Mouse (Mus musculus): ENCODE measurements around the gene Clp1. TPM values are rescaled to one million over a fixed set of nuclear protein-coding genes. Genes with fewer than 3 reads are reported as not detected.

The Clp1 gene
- polyA plus RNA-seq, 1 experiment from 2014 or later, result 18.7 TPM

DNA sequence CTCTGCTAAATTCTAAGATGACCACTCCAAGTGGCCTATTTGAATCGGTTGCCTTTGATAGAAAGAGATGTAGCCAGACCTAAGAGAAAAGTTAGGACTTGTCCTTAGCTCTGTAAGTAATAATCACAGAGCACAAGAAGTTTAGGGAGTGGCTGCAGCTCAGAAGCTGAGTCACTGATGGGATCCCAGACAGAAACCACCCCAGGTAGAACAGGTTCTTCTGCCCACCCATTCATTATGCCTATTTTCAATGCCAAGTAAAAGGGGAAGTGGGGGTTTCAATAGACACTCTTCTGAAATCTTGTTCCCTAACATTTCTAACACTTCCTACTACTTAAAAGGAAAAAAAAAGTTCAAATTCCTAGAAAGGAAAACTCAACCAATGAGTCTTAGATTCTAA lies 21.9 kb downstream of the Clp1 start:
- Histone ChIP-seq H3K36me3 (ENCODE audit: control insufficient read depth, insufficient read depth, low read length) (peaks cover 11% of the 10 kb centered on the region), H3K4me3 (ENCODE audit: low read length) (no peak overlapping the region), H3K9me3 (ENCODE audit: control insufficient read depth, low read length) (no peaks in the 10 kb centered on the region), H3K4me2 (ENCODE audit: low read length) (no peak overlapping the region), H3K9ac (ENCODE audit: low read depth, low read length) (no peak overlapping the region), H3K4me1 (ENCODE audit: control insufficient read depth, insufficient read depth, low read depth, low read length) (peaks cover 3% of the 10 kb centered on the region; the same call in 1 of the 2 replicates), H3K27me3 (replicated peaks; ENCODE audit: control insufficient read depth, insufficient read depth, low read length) (no peaks in the 10 kb centered on the region), H3K27ac (ENCODE audit: low read depth, low read length) (no peak overlapping the region)
- 100% methylated on average over 1 of the region's 1 CpGs for WGBS
- no peak for ATAC-seq

DNA sequence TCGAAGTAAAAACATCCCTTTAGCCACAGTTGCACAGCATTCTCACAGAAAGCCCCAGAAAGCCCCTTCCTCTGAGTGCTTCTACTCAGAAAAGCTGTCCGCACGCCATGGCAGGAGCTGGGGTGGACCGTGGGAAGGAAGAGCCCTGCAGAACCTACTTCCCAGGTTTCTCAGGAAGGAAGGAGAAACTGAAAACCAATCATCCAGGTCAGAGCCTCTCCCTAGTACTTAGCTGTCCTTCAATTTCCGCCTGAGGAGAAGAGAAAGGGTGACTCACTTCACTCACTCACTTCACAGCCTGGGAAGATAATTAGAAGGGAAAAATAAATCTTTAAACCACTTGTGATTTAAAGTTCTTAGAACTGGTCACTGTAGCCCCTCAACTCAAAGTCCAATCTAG lies 22.8 kb downstream of the Clp1 start:
- Histone ChIP-seq H3K4me1 (ENCODE audit: control insufficient read depth, insufficient read depth, low read depth, low read length) (peaks cover 3% of the 10 kb centered on the region; the same call in 1 of the 2 replicates), H3K4me2 (ENCODE audit: low read length) (no peak overlapping the region), H3K36me3 (ENCODE audit: control insufficient read depth, insufficient read depth, low read length) (peaks cover 8% of the 10 kb centered on the region), H3K27me3 (replicated peaks; ENCODE audit: control insufficient read depth, insufficient read depth, low read length) (no peaks in the 10 kb centered on the region), H3K9me3 (ENCODE audit: control insufficient read depth, low read length) (no peaks in the 10 kb centered on the region), H3K4me3 (ENCODE audit: low read length) (no peak overlapping the region), H3K9ac (ENCODE audit: low read depth, low read length) (no peak overlapping the region), H3K27ac (ENCODE audit: low read depth, low read length) (no peak overlapping the region)
- no peak for ATAC-seq
- WGBS, result 76% methylated on average over 5 of the region's 5 CpGs

DNA sequence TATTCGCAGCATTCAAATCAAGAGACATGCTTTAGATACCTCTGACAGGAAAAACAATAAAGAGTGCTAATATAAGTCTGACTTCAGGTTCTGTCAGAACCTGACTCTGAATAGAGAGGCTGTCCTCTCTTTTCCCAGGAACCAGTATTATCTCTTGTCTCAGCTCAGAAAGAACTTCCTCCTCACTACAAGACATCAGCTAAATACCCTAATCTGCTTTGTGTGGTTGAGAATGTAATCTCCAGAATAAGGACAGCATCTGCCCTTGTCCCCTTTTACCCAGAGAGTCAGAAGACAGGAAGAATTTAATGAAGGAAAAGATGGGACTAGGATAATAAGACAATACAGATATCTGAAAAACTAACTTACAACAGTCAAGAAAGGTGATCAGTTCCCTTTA lies 23.7 kb downstream of the Clp1 start:
- 93% methylated on average over 1 of the region's 1 CpGs for WGBS
- H3K27ac ChIP-seq (ENCODE audit: low read depth, low read length), result no peak overlapping the region
- H3K36me3 ChIP-seq (ENCODE audit: control insufficient read depth, insufficient read depth, low read length), result peaks cover 8% of the 10 kb centered on the region

DNA sequence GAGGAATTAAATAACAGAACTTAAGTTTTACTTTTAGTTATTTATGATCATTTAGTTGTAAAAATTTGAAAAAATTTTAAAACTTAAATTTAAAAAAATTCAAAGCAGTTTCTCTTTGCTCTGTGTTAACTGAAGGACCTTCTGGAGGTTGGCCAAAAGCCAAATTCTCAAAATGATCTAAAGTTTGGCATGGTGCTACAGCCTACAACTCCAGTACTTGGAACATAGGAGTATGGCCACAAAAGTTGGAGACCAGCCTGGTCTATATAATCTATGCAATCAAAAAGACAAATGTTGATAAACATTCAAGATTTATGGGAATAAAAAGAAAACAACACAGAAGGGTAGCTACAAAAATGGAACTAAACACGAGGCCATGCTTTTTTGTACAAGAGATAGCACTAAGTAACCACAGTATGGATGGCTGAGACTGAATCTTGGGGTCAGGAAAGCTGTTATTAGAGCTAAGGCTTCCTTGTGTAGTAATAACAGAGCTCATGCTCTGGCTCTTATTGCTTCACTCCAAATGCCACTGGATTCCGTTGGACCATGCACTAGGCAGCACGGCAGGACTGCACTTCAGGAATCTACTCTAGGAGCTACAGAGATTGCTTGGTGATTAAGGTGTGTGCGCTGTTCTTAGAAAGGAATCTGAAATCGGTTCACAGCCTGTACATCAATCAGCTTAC lies 32.0 kb downstream of the Clp1 start:
- H3K4me2 ChIP-seq (ENCODE audit: low read length), result no peak overlapping the region
- ATAC-seq, result no peak
- WGBS, result 92% methylated on average over 5 of the region's 5 CpGs
- H3K9me3 ChIP-seq (ENCODE audit: control insufficient read depth, low read length), result no peaks in the 10 kb centered on the region
- no peak overlapping the region for H3K9ac ChIP-seq (ENCODE audit: low read depth, low read length)
- H3K27ac ChIP-seq (ENCODE audit: low read depth, low read length), result no peak overlapping the region
- H3K4me3 ChIP-seq (ENCODE audit: low read length), result no peak overlapping the region
- no peaks in the 10 kb centered on the region for H3K27me3 ChIP-seq (replicated peaks; ENCODE audit: control insufficient read depth, insufficient read depth, low read length)
- peaks cover 37% of the 10 kb centered on the region for H3K36me3 ChIP-seq (ENCODE audit: control insufficient read depth, insufficient read depth, low read length)
- no peaks in the 10 kb centered on the region for H3K4me1 ChIP-seq (ENCODE audit: control insufficient read depth, insufficient read depth, low read depth, low read length)

More for the DNA sequence above, 23.7 kb downstream of the Clp1 start:
- Histone ChIP-seq H3K9me3 (ENCODE audit: control insufficient read depth, low read length) (no peaks in the 10 kb centered on the region), H3K4me2 (ENCODE audit: low read length) (no peak overlapping the region), H3K9ac (ENCODE audit: low read depth, low read length) (no peak overlapping the region), H3K4me1 (ENCODE audit: control insufficient read depth, insufficient read depth, low read depth, low read length) (peaks cover 3% of the 10 kb centered on the region; the same call in 1 of the 2 replicates), H3K4me3 (ENCODE audit: low read length) (no peak overlapping the region), H3K27me3 (replicated peaks; ENCODE audit: control insufficient read depth, insufficient read depth, low read length) (no peaks in the 10 kb centered on the region)
- ATAC-seq, result no peak

DNA sequence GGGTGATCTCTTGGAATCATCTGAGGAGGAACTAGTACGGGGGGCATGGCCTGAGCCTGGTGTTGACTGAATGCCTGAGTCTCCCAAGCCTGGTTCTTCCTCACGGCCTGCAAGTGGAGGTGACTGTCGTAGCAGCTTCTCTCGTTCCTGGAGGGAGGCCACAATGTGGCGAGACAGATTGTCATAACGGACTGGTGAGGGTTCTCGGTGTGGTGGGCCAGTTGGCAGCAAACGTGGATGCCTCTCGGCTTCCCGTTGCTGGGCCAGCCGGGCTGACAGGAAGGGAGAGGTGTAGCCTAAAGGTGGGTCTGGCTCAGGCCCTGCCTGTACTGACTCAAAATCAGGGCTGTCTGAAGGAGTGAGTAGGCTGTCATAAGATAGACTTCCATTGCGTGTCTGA lies 37.1 kb downstream of the Clp1 start:
- 0 out of 2 replicates have a peak, but pooled peaks have one; percentile 46 for ATAC-seq
- 91% methylated on average over 12 of the region's 12 CpGs for WGBS
- no peaks in the 10 kb centered on the region for H3K4me1 ChIP-seq (ENCODE audit: control insufficient read depth, insufficient read depth, low read depth, low read length)

DNA sequence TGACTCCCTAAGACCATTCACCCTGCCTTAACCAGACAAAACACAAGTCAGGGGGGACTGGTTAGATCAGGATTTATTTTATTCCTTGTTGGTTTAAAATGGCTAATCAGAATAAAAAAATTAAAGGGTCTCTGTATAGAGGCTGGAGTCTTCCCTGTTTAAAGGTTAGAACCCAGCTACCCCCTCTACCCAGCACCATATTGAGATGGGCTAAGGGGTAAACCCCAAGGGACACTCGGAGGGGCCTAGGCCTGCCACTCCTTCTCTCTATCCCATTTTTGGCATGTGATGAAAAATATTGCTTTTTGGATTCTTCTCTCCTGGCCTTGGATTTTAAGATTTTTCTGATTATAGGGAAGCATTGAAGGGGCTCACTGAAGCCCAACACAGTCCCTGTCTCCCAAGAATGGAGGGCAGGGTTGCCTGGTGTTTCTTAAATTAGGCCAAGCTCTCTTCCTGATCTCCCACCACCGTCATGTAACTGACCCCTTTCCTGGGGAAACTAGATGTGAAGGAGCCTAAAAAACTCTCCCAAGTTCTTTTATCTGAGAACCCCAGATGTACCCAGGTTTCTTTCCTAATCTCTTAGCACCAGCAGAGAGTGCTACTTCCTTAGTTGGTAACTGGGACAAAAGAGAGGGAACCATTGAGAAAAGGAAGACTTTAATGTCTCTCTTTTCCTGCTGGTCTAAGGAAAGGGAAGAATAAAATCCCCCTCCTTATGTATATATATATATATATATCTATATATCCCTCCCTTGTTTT lies 38.9 kb downstream of the Clp1 start:
- H3K27ac ChIP-seq (ENCODE audit: low read depth, low read length), result no peak overlapping the region
- H3K27me3 ChIP-seq (replicated peaks; ENCODE audit: control insufficient read depth, insufficient read depth, low read length), result no peaks in the 10 kb centered on the region
- WGBS, result 93% methylated on average over 2 of the region's 2 CpGs
- no peak for ATAC-seq
- peaks cover 59% of the 10 kb centered on the region for H3K36me3 ChIP-seq (ENCODE audit: control insufficient read depth, insufficient read depth, low read length)
- H3K4me2 ChIP-seq (ENCODE audit: low read length), result no peak overlapping the region
- H3K9ac ChIP-seq (ENCODE audit: low read depth, low read length), result no peak overlapping the region
- H3K4me3 ChIP-seq (ENCODE audit: low read length), result no peak overlapping the region
- H3K9me3 ChIP-seq (ENCODE audit: control insufficient read depth, low read length), result no peaks in the 10 kb centered on the region
- no peaks in the 10 kb centered on the region for H3K4me1 ChIP-seq (ENCODE audit: control insufficient read depth, insufficient read depth, low read depth, low read length)

More for the DNA sequence above, 37.1 kb downstream of the Clp1 start:
- no peak overlapping the region for H3K4me3 ChIP-seq (ENCODE audit: low read length)
- no peak overlapping the region for H3K27ac ChIP-seq (ENCODE audit: low read depth, low read length)
- H3K9ac ChIP-seq (ENCODE audit: low read depth, low read length), result no peak overlapping the region
- H3K9me3 ChIP-seq (ENCODE audit: control insufficient read depth, low read length), result no peaks in the 10 kb centered on the region
- H3K27me3 ChIP-seq (replicated peaks; ENCODE audit: control insufficient read depth, insufficient read depth, low read length), result no peaks in the 10 kb centered on the region
- H3K4me2 ChIP-seq (ENCODE audit: low read length), result no peak overlapping the region
- H3K36me3 ChIP-seq (ENCODE audit: control insufficient read depth, insufficient read depth, low read length), result peaks cover 66% of the 10 kb centered on the region

DNA sequence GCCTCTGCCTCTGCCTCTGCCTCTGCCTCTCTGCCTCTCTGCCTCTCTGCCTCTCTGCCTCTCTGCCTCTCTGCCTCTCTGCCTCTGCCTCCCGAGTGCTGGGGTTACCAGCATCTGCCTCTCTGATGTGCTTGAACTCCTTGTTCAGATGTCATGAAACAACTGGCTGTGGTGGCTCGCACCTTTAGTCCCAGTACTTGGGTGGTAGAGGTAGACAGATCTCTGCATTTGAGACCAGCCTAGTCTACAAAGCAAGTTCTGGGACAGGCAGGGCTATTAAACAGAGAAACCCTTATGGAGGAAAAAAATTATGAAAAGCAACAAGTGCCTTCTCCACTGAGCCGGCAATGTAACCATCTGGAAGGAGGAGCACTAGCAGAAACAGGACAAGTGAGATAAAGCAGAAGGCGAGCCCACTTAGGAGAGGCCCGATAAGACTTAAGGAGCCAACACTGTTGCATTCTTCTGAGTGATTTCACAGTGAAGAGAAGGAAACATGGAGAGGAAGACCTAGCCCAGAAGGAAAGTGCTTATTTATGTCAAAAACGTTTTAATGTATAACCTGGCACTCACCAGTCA lies 44.5 kb downstream of the Clp1 start:
- Histone ChIP-seq H3K4me1 (ENCODE audit: control insufficient read depth, insufficient read depth, low read depth, low read length) (peaks cover 8% of the 10 kb centered on the region), H3K9ac (ENCODE audit: low read depth, low read length) (no peak overlapping the region), H3K4me2 (ENCODE audit: low read length) (no peak overlapping the region), H3K27ac (ENCODE audit: low read depth, low read length) (no peak overlapping the region), H3K9me3 (ENCODE audit: control insufficient read depth, low read length) (no peaks in the 10 kb centered on the region), H3K4me3 (ENCODE audit: low read length) (no peak overlapping the region), H3K27me3 (replicated peaks; ENCODE audit: control insufficient read depth, insufficient read depth, low read length) (no peaks in the 10 kb centered on the region), H3K36me3 (ENCODE audit: control insufficient read depth, insufficient read depth, low read length) (peaks cover 18% of the 10 kb centered on the region)
- WGBS, result 88% methylated on average over 6 of the region's 6 CpGs
- no peak for ATAC-seq

DNA sequence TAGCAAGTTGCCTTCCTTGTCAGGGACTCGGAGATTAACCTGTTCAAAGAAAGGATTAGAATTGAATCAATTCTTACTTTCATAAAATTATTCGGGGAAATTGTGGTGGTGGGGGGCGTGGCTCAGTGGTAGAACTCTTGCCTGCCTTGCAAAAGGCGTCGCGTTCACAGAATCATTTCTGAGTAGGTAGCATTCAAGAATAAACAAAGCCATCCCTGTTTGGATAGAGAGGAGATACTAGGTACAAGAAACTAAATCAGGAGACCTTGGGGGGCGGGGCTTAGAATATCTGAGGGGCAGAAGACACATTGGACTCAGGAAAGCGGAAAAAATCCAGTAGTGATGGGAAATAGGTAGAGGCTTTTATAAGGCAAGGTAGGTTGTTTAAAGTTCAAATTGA lies 48.1 kb downstream of the Clp1 start, which contains the start of gene Tmx2:
Gene Tmx2 (minus strand): TSS at position 125 of the 400 bp plus-strand sequence.
- Histone ChIP-seq H3K4me2 (ENCODE audit: low read length) (peak within 1 kb of the TSS; percentile 73), H3K9me3 (ENCODE audit: control insufficient read depth, low read length) (no peaks in the 10 kb centered on the region), H3K27ac (ENCODE audit: low read depth, low read length) (peak within 1 kb of the TSS; percentile 45), H3K36me3 (ENCODE audit: control insufficient read depth, insufficient read depth, low read length) (peaks cover 12% of the 10 kb centered on the region), H3K4me1 (ENCODE audit: control insufficient read depth, insufficient read depth, low read depth, low read length) (peaks cover 21% of the 10 kb centered on the region), H3K9ac (ENCODE audit: low read depth, low read length) (peak within 1 kb of the TSS; percentile 73), H3K27me3 (replicated peaks; ENCODE audit: control insufficient read depth, insufficient read depth, low read length) (no peaks in the 10 kb centered on the region), H3K4me3 (ENCODE audit: low read length) (peak within 1 kb of the TSS; percentile 71)
- 19% methylated on average over 8 of the region's 8 CpGs for WGBS
- ATAC-seq, result no peak

Data from hindbrain, embryonic 16.5 days (tissue).